Mouse (Mus musculus): ENCODE results near the gene B3galt4.
"Not testable (repeated sequence)": the region's sequence is repeated elsewhere in the genome, so short reads cannot be mapped to it uniquely, and the experiment has no call there.

The B3galt4 gene

GRCm38 (mm10) chr17:33951021-33951946 lies at the start of gene B3galt4:
Gene B3galt4 (minus strand): TSS chr17:33951488.
- DNase-seq = no peak

- not testable (repeated sequence) for DNase-seq
Measured at GRCm38 (mm10) chr17:34000796-34001195, 49.5 kb upstream of the B3galt4 start.

GRCm38 (mm10) chr17:34000150-34000537 lies 48.9 kb upstream of the B3galt4 start, which contains the start of gene H2-K1:
Gene H2-K1 (minus strand): TSS chr17:34000347.
- peak; percentile 53 for DNase-seq

- DNase-seq = no peak
Measured at GRCm38 (mm10) chr17:33999341-34000149, 48.3 kb upstream of the B3galt4 start.

- DNase-seq = not testable (repeated sequence)
Measured at GRCm38 (mm10) chr17:33998697-33999096, 47.4 kb upstream of the B3galt4 start.

GRCm38 (mm10) chr17:33997025-33997424 lies 45.7 kb upstream of the B3galt4 start:
- not testable (repeated sequence) for DNase-seq

GRCm38 (mm10) chr17:33995651-33996050 lies 44.4 kb upstream of the B3galt4 start:
- DNase-seq = no peak

GRCm38 (mm10) chr17:33994959-33995358 lies 43.7 kb upstream of the B3galt4 start:
- no peak for DNase-seq

GRCm38 (mm10) chr17:33991788-33992664 lies 40.7 kb upstream of the B3galt4 start:
- DNase-seq = peak; percentile 45

GRCm38 (mm10) chr17:33982136-33982535 lies 30.8 kb upstream of the B3galt4 start:
- peak; percentile 64 for DNase-seq

- peak; percentile 87 for DNase-seq
Measured at GRCm38 (mm10) chr17:33981192-33981909, 30.1 kb upstream of the B3galt4 start.

GRCm38 (mm10) chr17:33980181-33981035 lies 29.1 kb upstream of the B3galt4 start:
- DNase-seq = no peak

GRCm38 (mm10) chr17:33979512-33980050 lies 28.3 kb upstream of the B3galt4 start:
- no peak for DNase-seq

GRCm38 (mm10) chr17:33978631-33979031 lies 27.3 kb upstream of the B3galt4 start:
- DNase-seq = peak; percentile 75

- DNase-seq = no peak
Measured at GRCm38 (mm10) chr17:33977861-33978557, 26.7 kb upstream of the B3galt4 start.

- DNase-seq = no peak
Measured at GRCm38 (mm10) chr17:33973572-33973971, 22.3 kb upstream of the B3galt4 start.

GRCm38 (mm10) chr17:33972691-33973090 lies 21.4 kb upstream of the B3galt4 start:
- DNase-seq = no peak

- DNase-seq = no peak
Measured at GRCm38 (mm10) chr17:33969394-33969793, 18.1 kb upstream of the B3galt4 start.

- DNase-seq = no peak
Measured at GRCm38 (mm10) chr17:33968927-33969326, 17.6 kb upstream of the B3galt4 start.

GRCm38 (mm10) chr17:33968489-33968888 lies 17.2 kb upstream of the B3galt4 start:
- peak; percentile 73 for DNase-seq
